Mouse (Mus musculus) limb, embryonic 14.5 days (tissue): ENCODE measurements around the gene Fgf5. TPM values are rescaled to one million over a fixed set of nuclear protein-coding genes. Genes with fewer than 3 reads are reported as not detected.
A peak's percentile ranks its signal among the peaks of the same experiment; 100 is the strongest.

ENCODE experiments used
- ATAC-seq: fragments of 200-750 bp; cut with Nextera tagmentation; 2 replicates; pipeline ENCODE4 v1.8.0; 2017; ENCODE audit warnings: low read depth, moderate number of reproducible peaks, moderate TSS enrichment; ENCODE audit not compliant: low FRiP score
- DNase-seq: peaks from one replicate; pipeline ENCODE4 v3.0.0-alpha.2; 2015; ENCODE audit warnings: low spot score
- H3K27ac ChIP-seq: fragments of 300-500 bp; sonication (generic); replicated peaks from 2 replicates; pipeline ENCODE4 v1.5.1; 2014; ENCODE audit warnings: low read depth, mild to moderate bottlenecking, low read length, moderate library complexity, mixed read lengths
- H3K27me3 ChIP-seq: fragments of 300-500 bp; sonication (generic); 2 replicates; pipeline ENCODE4 v1.6.1; 2014; ENCODE audit warnings: low read length, mixed read lengths; ENCODE audit not compliant: control insufficient read depth, insufficient read depth
- H3K36me3 ChIP-seq: fragments of 300-500 bp; sonication (generic); 2 replicates; pipeline ENCODE4 v1.6.1; 2014; ENCODE audit warnings: mild to moderate bottlenecking, low read length, moderate library complexity, mixed read lengths; ENCODE audit not compliant: control insufficient read depth, insufficient read depth
- H3K4me1 ChIP-seq: fragments of 300-500 bp; sonication (generic); 2 replicates; pipeline ENCODE4 v1.6.1; 2014; ENCODE audit warnings: antibody characterized with exemption, low read length, mixed read lengths; ENCODE audit not compliant: control insufficient read depth, insufficient read depth
- H3K4me2 ChIP-seq: fragments of 300-500 bp; sonication (generic); replicated peaks from 2 replicates; pipeline ENCODE4 v1.6.1; 2014; ENCODE audit warnings: low read depth, mild to moderate bottlenecking, low read length, moderate library complexity; ENCODE audit not compliant: severe bottlenecking
- H3K4me3 ChIP-seq: fragments of 300-500 bp; sonication (generic); replicated peaks from 2 replicates; pipeline ENCODE4 v1.5.1; 2014; ENCODE audit warnings: low read length
- H3K9ac ChIP-seq: fragments of 300-500 bp; sonication (generic); 2 replicates; pipeline ENCODE4 v1.6.1; 2014; ENCODE audit warnings: mild to moderate bottlenecking, low read depth, low read length, moderate library complexity; ENCODE audit not compliant: severe bottlenecking
- H3K9me3 ChIP-seq: fragments of 300-500 bp; sonication (generic); 2 replicates; pipeline ENCODE4 v1.6.1; 2016; ENCODE audit warnings: low read length; ENCODE audit not compliant: control insufficient read depth
- POLR2A ChIP-seq: fragments of 200-500 bp; IDR thresholded peaks from 2 replicates; pipeline ENCODE4 v1.8.0; 2012; ENCODE audit warnings: inconsistent platforms, mild to moderate bottlenecking, moderate library complexity, borderline replicate concordance; ENCODE audit not compliant: insufficient read depth, insufficient read length; ENCODE audit errors: extremely low read depth
- WGBS: fragments of 180-500 bp; shearing (Covaris S2); extraction: QIAGEN DNeasy Blood & Tissue Kit; methylation state at CpG from one replicate; pipeline ENCODE4 v1.1.7; 2014; 5-methylcytosine and 5-hydroxymethylcytosine counted together
- polyA plus RNA-seq, 2 experiments: library from polyadenylated mRNA; depleted of rRNA in 1 of 2; stranded (reverse) in 1 of 2; unstranded in 1 of 2; fragments of >200 nt; fragmentation: Nextera tagmentation in 1 of 2; extraction: Ambion mirVana in 1 of 2; gene quantifications; 2 replicates each; pipeline versions ENCODE4 v1.2.1 to v1.2.3; 2012 to 2014

The Fgf5 gene
- polyA plus RNA-seq (2012; rRNA removed): 0.41 and 0.67 TPM in 2 replicates
- polyA plus RNA-seq (2014; fragmentation: Nextera tagmentation; extraction: Ambion mirVana): 0.48 and 0.50 TPM in 2 replicates

- peak; percentile 50 for ATAC-seq
- Histone ChIP-seq H3K27ac (no peak within 1 kb of the TSS), H3K4me2 (peak within 1 kb of the TSS; percentile 99), H3K27me3 (peaks cover 50% of the 10 kb centered on the region), H3K9me3 (no peaks in the 10 kb centered on the region), H3K9ac (peak within 1 kb of the TSS; percentile 51), H3K4me1 (peaks cover 3% of the 10 kb centered on the region), H3K36me3 (no peaks in the 10 kb centered on the region), H3K4me3 (peak within 1 kb of the TSS; percentile 60)
- TF ChIP-seq POLR2A: no peak
- no peak for DNase-seq
- under 1% methylated on average over 57 of the region's 80 CpGs for WGBS
Observed at GRCm38 (mm10) chr5:98253838-98254821, at the start of gene Fgf5. Gene Fgf5 (plus strand): TSS chr5:98254184.

DNA sequence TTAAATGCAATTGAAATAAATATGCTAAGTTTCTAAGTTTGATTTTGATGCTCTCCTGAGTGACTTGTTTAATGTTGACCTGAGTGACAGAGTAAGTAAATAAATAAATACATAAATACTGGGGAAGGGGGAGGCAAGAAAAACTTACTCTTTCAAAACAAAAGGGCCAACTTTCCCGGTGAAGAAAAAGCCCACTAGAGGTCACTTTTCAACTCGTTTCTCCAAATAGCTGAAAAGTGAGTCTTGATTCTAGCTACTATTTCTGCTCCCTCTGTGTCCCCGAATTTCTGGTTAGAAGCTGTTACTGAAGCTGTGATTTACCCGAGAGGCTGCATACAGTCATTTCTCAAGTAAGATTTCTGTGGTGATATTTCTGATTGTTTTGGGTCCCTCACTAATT lies 41.5 kb upstream of the Fgf5 start:
- H3K4me1 ChIP-seq: no peaks in the 10 kb centered on the region
- ATAC-seq: no peak

DNA sequence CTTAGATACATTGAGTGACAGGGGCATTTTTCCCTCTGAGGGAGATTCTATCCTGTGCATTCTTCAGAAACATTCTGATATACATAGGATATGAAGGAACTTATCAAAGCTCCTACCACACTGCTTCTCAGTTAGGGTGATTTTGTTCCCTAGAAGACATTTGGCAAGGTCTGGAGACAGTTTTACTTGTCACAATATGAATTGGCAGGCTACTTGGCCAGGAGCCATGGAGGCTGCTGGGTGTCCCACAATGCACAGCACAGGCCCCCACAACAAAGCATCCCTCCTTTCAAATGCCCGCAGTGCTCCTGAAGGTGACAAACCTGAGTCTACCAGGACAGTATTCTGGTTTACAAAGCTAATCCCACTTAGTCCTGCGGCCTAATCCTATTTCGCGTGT lies 32.0 kb upstream of the Fgf5 start:
- H3K4me1 ChIP-seq: no peaks in the 10 kb centered on the region
- H3K9me3 ChIP-seq: no peaks in the 10 kb centered on the region
- no peaks in the 10 kb centered on the region for H3K36me3 ChIP-seq
- H3K4me2 ChIP-seq: no peak overlapping the region
- WGBS: 77% methylated on average over 4 of the region's 4 CpGs
- H3K9ac ChIP-seq: no peak overlapping the region
- H3K27me3 ChIP-seq: no peaks in the 10 kb centered on the region
- H3K4me3 ChIP-seq: no peak overlapping the region
- DNase-seq: no peak
- TF ChIP-seq POLR2A: no peak
- ATAC-seq: no peak
- no peak overlapping the region for H3K27ac ChIP-seq

More for the DNA sequence above, 41.5 kb upstream of the Fgf5 start:
- TF ChIP-seq POLR2A: no peak
- H3K36me3 ChIP-seq: no peaks in the 10 kb centered on the region
- H3K9me3 ChIP-seq: no peaks in the 10 kb centered on the region
- no peaks in the 10 kb centered on the region for H3K27me3 ChIP-seq
- H3K4me3 ChIP-seq: no peak overlapping the region
- no peak overlapping the region for H3K9ac ChIP-seq
- H3K4me2 ChIP-seq: no peak overlapping the region
- H3K27ac ChIP-seq: no peak overlapping the region
- DNase-seq: no peak
- 65% methylated on average over 4 of the region's 4 CpGs for WGBS

GRCm38 (mm10) chr5:98226710-98227109 lies 27.3 kb upstream of the Fgf5 start:
- Histone ChIP-seq H3K27ac (no peak overlapping the region), H3K36me3 (no peaks in the 10 kb centered on the region), H3K9ac (no peak overlapping the region), H3K27me3 (no peaks in the 10 kb centered on the region), H3K4me2 (no peak overlapping the region), H3K4me1 (no peaks in the 10 kb centered on the region), H3K9me3 (no peaks in the 10 kb centered on the region), H3K4me3 (no peak overlapping the region)
- DNase-seq: no peak
- TF ChIP-seq POLR2A: no peak
- 82% methylated on average over 2 of the region's 2 CpGs for WGBS
- ATAC-seq: no peak

DNA sequence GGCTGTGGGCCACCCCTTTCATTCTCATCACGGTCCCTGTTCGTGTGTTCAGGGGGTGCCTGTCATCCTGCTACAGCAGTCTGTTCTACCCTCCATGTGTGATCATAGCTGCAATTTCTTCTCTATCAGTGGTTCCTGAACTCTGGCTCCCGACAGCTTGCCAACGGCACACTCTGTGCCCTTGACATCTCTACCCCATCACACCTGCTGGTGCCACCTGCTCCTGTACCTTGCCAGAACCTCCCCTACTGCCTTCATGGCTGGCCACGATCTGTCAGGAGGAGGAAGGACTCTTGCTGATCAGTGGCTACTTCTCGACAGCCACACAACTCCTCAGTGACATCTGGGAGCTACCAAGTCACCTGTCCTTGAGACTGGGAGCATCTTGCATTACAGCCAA lies 24.5 kb upstream of the Fgf5 start:
- WGBS: 88% methylated on average over 6 of the region's 6 CpGs
- no peaks in the 10 kb centered on the region for H3K27me3 ChIP-seq
- no peaks in the 10 kb centered on the region for H3K9me3 ChIP-seq
- H3K4me1 ChIP-seq: no peaks in the 10 kb centered on the region
- no peaks in the 10 kb centered on the region for H3K36me3 ChIP-seq
- H3K9ac ChIP-seq: no peak overlapping the region
- H3K27ac ChIP-seq: no peak overlapping the region
- H3K4me2 ChIP-seq: no peak overlapping the region
- no peak for TF ChIP-seq POLR2A
- ATAC-seq (no peak), DNase-seq (no peak)
- H3K4me3 ChIP-seq: no peak overlapping the region
